Mouse (Mus musculus) ES-Bruce4 (cell line): ENCODE measurements at regions not wholly inside any gene's neighbourhood (a gene's known extent, or its start where the extent isn't known, plus 50 kb on each side); places are given as distances from the start of the nearest gene placed in this dataset.
"Not testable (repeated sequence)": the region's sequence is repeated elsewhere in the genome, so short reads cannot be mapped to it uniquely, and the experiment has no call there.

Source experiments
- H3K27ac ChIP-seq: 2 replicates; pipeline ENCODE4 v1.5.1; 2012; ENCODE audit warnings: low read length, inconsistent platforms; ENCODE audit not compliant: insufficient read depth
- H3K27me3 ChIP-seq: 2 replicates; pipeline ENCODE4 v1.6.1; 2012; ENCODE audit warnings: mild to moderate bottlenecking, low read length, inconsistent platforms; ENCODE audit not compliant: control insufficient read depth, poor library complexity, insufficient read depth, severe bottlenecking
- H3K36me3 ChIP-seq: 2 replicates; pipeline ENCODE4 v1.6.1; 2012; ENCODE audit warnings: inconsistent platforms, mild to moderate bottlenecking, low read length, moderate library complexity; ENCODE audit not compliant: control insufficient read depth, poor library complexity, insufficient read depth, severe bottlenecking
- H3K4me1 ChIP-seq: one replicate; pipeline ENCODE4 v1.8.1; 2011; ENCODE audit warnings: low read length; ENCODE audit not compliant: control insufficient read depth, insufficient read depth
- H3K4me3 ChIP-seq: 2 replicates; pipeline ENCODE4 v1.5.1; 2011; ENCODE audit warnings: low read depth, mild to moderate bottlenecking, low read length
- H3K9ac ChIP-seq: 2 replicates; pipeline ENCODE4 v1.6.1; 2012; ENCODE audit warnings: low read depth, mild to moderate bottlenecking, inconsistent platforms; ENCODE audit not compliant: poor library complexity, severe bottlenecking
- H3K9me3 ChIP-seq: replicated peaks from 2 replicates; pipeline ENCODE4 v1.6.1; 2012; ENCODE audit warnings: mild to moderate bottlenecking, low read length, inconsistent platforms; ENCODE audit not compliant: control insufficient read depth, poor library complexity, insufficient read depth, severe bottlenecking
- CTCF ChIP-seq: IDR thresholded peaks from one replicate; pipeline ENCODE4 v1.8.1; 2011; ENCODE audit warnings: low read depth, low read length
- EP300 ChIP-seq: IDR thresholded peaks from 2 replicates; pipeline ENCODE4 v1.6.1; 2011; ENCODE audit warnings: low read depth, low read length; ENCODE audit not compliant: insufficient read depth
- POLR2A ChIP-seq: IDR thresholded peaks from one replicate; pipeline ENCODE4 v1.8.1; 2011; ENCODE audit warnings: low read length; ENCODE audit not compliant: insufficient read depth

DNA sequence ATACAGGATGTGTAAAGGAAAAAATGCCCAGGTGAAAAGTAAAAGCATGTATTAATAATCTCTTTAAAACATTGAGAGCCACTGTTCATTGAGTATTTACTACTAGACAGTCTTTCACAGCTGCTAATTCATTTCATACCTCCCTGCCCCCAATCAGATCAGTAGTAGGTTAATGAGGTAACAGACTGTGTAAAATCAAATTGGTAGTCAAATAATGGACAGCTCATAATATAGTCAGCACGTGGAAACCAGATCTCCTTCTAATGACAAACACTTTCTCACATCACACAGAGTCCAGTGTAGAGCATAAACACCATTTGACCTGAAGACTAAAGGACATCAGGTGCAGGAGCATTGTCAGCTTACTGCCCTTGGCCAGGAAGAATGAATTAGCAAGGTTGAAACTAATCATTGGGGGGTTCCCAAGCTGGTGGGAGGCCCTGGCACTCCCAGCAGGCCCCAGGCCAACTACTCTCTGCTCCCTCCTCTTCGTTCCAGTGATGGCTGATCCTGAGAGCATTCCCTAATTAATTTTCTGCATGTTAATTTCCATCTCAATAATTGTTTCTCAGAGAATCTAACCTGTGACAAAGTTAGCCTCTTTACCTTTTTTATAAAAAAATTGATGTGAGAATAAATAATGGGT, 190.6 kb upstream of the Bet1 start:
- H3K27ac ChIP-seq = no peak overlapping the region
- H3K36me3 ChIP-seq = no peaks in the 10 kb centered on the region
- H3K4me1 ChIP-seq = no peaks in the 10 kb centered on the region
- no peaks in the 10 kb centered on the region for H3K9me3 ChIP-seq
- H3K27me3 ChIP-seq = no peaks in the 10 kb centered on the region
- TF ChIP-seq EP300 (no peak), POLR2A (no peak), CTCF (no peak)
- no peak overlapping the region for H3K4me3 ChIP-seq
- H3K9ac ChIP-seq = no peak overlapping the region

- TF ChIP-seq POLR2A (no peak), EP300 (no peak), CTCF (no peak)
- no peak overlapping the region for H3K9ac ChIP-seq
- H3K27me3 ChIP-seq = no peaks in the 10 kb centered on the region
- H3K36me3 ChIP-seq = no peaks in the 10 kb centered on the region
- H3K4me3 ChIP-seq = no peak overlapping the region
- no peaks in the 10 kb centered on the region for H3K9me3 ChIP-seq
- H3K27ac ChIP-seq = no peak overlapping the region
- no peaks in the 10 kb centered on the region for H3K4me1 ChIP-seq
Measured at GRCm38 (mm10) chr6:4291380-4291779, 204.6 kb upstream of the Bet1 start.

- not testable (repeated sequence) for H3K9me3 ChIP-seq, H3K4me3 ChIP-seq, H3K27ac ChIP-seq, H3K36me3 ChIP-seq, H3K27me3 ChIP-seq, H3K4me1 ChIP-seq, H3K9ac ChIP-seq
Measured at GRCm38 (mm10) chr6:4303410-4303809, 201.2 kb upstream of the Col1a2 start.

DNA sequence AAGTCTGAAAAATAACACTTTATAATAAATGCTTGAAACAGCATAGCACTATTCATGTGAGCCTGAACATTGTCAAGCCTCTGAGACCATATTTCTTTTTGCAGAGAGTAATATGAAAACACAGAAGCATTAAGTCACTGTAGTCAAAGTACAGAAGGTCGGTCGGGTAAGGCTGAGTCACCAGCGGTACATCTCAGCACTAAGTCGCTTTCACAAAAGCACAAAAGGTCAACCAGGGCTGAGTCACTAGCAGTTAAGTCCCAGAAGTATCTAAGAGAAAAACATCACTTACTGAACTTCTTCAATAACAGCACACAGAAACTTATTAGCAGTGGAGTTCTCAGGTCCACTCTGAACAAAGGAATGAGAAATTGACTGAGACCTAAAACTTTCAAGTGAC, 154.7 kb upstream of the Col1a2 start:
- Histone ChIP-seq H3K9ac (no peak overlapping the region), H3K4me3 (no peak overlapping the region), H3K27ac (no peak overlapping the region), H3K9me3 (no peaks in the 10 kb centered on the region), H3K36me3 (no peaks in the 10 kb centered on the region), H3K27me3 (no peaks in the 10 kb centered on the region), H3K4me1 (no peaks in the 10 kb centered on the region)
- no peak for TF ChIP-seq CTCF
- TF ChIP-seq EP300 = no peak
- no peak for TF ChIP-seq POLR2A

DNA sequence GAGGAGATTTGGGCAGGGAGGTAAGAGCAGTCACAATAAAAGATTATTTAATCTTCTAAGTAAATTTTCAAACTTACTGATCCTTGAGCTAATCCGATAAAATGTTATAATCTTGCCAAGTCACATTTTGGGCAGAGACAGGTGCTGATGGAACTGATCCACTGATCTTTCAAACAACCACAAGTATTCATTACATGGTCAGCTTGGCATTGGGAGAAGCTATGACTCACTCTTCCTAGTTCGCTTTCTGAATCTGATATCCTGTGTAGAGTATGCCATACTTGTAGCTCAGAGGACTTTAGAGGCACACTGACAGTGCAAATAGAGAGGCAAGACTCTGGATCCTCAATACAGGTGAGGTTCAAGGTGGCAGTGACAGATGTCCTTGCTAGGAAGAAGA, 142.4 kb upstream of the Col1a2 start:
- TF ChIP-seq EP300 (no peak), CTCF (no peak), POLR2A (no peak)

GRCm38 (mm10) chr6:4375465-4376037, 129.1 kb upstream of the Col1a2 start:
- Histone ChIP-seq H3K27me3 (no peaks in the 10 kb centered on the region), H3K9ac (no peak overlapping the region), H3K36me3 (no peaks in the 10 kb centered on the region), H3K27ac (no peak overlapping the region), H3K4me3 (no peak overlapping the region), H3K9me3 (no peaks in the 10 kb centered on the region), H3K4me1 (no peaks in the 10 kb centered on the region)
- TF ChIP-seq EP300 = no peak
- no peak for TF ChIP-seq POLR2A
- no peak for TF ChIP-seq CTCF

More for the DNA sequence above, 142.4 kb upstream of the Col1a2 start:
- Histone ChIP-seq H3K36me3 (no peaks in the 10 kb centered on the region), H3K27ac (no peak overlapping the region), H3K9me3 (peaks cover 7% of the 10 kb centered on the region; the same call in 1 of the 2 replicates), H3K4me1 (no peaks in the 10 kb centered on the region), H3K27me3 (no peaks in the 10 kb centered on the region), H3K4me3 (no peak overlapping the region), H3K9ac (no peak overlapping the region)
